ENCODE assay signal across 27 mouse cellular contexts in genomic region chrX:169933228-169933627, GRCm38 (mm10).
"Had no signal": no experiment of that assay in that cellular context is flagged by ENCODE, and none has a peak within 500 bp of the region (broad histone marks: within the 10 kb centered on the region; RNA-seq: fewer than 3 reads in every experiment).

No protein-coding gene starts in this region.

- H3K4me3 ChIP-seq: embryonic facial prominence, embryonic 10.5 days; embryonic facial prominence, embryonic 12.5 days; embryonic facial prominence, embryonic 13.5 days; embryonic facial prominence, embryonic 15.5 days; forebrain, embryonic 10.5 days; forebrain, embryonic 12.5 days; forebrain, embryonic 13.5 days; forebrain, embryonic 15.5 days; gastrocnemius, adult 2 months had no signal

- H3K9me3 ChIP-seq: embryonic facial prominence, embryonic 10.5 days; embryonic facial prominence, embryonic 12.5 days; embryonic facial prominence, embryonic 13.5 days; embryonic facial prominence, embryonic 15.5 days; forebrain, embryonic 10.5 days; forebrain, embryonic 12.5 days; forebrain, embryonic 13.5 days; forebrain, embryonic 15.5 days had no signal

- H3K36me3 ChIP-seq: embryonic facial prominence, embryonic 10.5 days; embryonic facial prominence, embryonic 12.5 days; embryonic facial prominence, embryonic 13.5 days; embryonic facial prominence, embryonic 15.5 days; forebrain, embryonic 10.5 days; forebrain, embryonic 12.5 days; forebrain, embryonic 15.5 days had no signal

- H3K9ac ChIP-seq: embryonic facial prominence, embryonic 12.5 days; embryonic facial prominence, embryonic 13.5 days; embryonic facial prominence, embryonic 15.5 days; forebrain, embryonic 12.5 days; forebrain, embryonic 13.5 days; forebrain, embryonic 15.5 days; forebrain, postnatal 0 days had no signal

- H3K4me2 ChIP-seq: embryonic facial prominence, embryonic 12.5 days; embryonic facial prominence, embryonic 13.5 days; embryonic facial prominence, embryonic 15.5 days; forebrain, embryonic 12.5 days; forebrain, embryonic 13.5 days; forebrain, embryonic 15.5 days had no signal

- ATAC-seq: forebrain, embryonic 13.5 days; forebrain, embryonic 14.5 days; forebrain, embryonic 15.5 days; forebrain, embryonic 16.5 days; forebrain, postnatal 0 days had no signal

- H3K4me1 ChIP-seq: embryonic facial prominence, embryonic 12.5 days; embryonic facial prominence, embryonic 13.5 days; embryonic facial prominence, embryonic 15.5 days had no signal

- DNase-seq: cerebellum, adult 18-20 months; cerebellum, adult 2 months; cerebellum, adult 8-10 months; cerebellum, adult 9-10 months; cerebellum, adult 9-11 months; cerebellum, postnatal 10 days; cerebellum, postnatal 14 days; cerebellum, postnatal 25 days; cerebellum, postnatal 36 days; embryo, embryonic 11 days; forebrain, postnatal 0 days; gastrocnemius, adult 2 months; gastrocnemius, postnatal 10 days; gastrocnemius, postnatal 14 days; gastrocnemius, postnatal 25 days; gastrocnemius, postnatal 36 days; heart, adult 11 months had no signal

- H3K27ac ChIP-seq: embryonic facial prominence, embryonic 10.5 days; embryonic facial prominence, embryonic 12.5 days; embryonic facial prominence, embryonic 13.5 days; embryonic facial prominence, embryonic 15.5 days; forebrain, embryonic 10.5 days; forebrain, embryonic 12.5 days; forebrain, embryonic 13.5 days; forebrain, embryonic 15.5 days; gastrocnemius, adult 2 months had no signal

- H3K27me3 ChIP-seq: forebrain, embryonic 15.5 days had no signal
